Mouse (Mus musculus) heart, postnatal 14 days (tissue): Measurements from ENCODE around the gene Elovl4. TPM values are rescaled to one million over a fixed set of nuclear protein-coding genes. Genes with fewer than 3 reads are reported as not detected.

Source experiments
- DNase-seq, 2 experiments: peaks; one replicate each; pipeline ENCODE4 v3.0.0; 2021 to 2022
- intact Hi-C: fragments of 180-260 bp; cut with DNase I; formaldehyde crosslinking; loops from one replicate; pipeline ENCODE4 v1.15.1; 2025
- long read RNA-seq, 2 experiments: library from polyadenylated mRNA; stranded (forward); transcript quantifications; one replicate each; pipeline ENCODE4 v2.0.0; 2021
- total RNA-seq, 2 experiments: library from RNA; stranded (reverse); gene quantifications; 2 replicates each; pipeline ENCODE4 v1.2.3; 2021

Elovl4 gene
- under 1 TPM; 0.20 to 0.60 TPM for total RNA-seq
- long read RNA-seq, experiment 1, partial matches to known transcripts, result 0 of 1 reads
- long read RNA-seq, experiment 1, other reads (novel, unspliced or antisense), result 0 of 1 reads
- long read RNA-seq, experiment 2, result 0 reads

DNA sequence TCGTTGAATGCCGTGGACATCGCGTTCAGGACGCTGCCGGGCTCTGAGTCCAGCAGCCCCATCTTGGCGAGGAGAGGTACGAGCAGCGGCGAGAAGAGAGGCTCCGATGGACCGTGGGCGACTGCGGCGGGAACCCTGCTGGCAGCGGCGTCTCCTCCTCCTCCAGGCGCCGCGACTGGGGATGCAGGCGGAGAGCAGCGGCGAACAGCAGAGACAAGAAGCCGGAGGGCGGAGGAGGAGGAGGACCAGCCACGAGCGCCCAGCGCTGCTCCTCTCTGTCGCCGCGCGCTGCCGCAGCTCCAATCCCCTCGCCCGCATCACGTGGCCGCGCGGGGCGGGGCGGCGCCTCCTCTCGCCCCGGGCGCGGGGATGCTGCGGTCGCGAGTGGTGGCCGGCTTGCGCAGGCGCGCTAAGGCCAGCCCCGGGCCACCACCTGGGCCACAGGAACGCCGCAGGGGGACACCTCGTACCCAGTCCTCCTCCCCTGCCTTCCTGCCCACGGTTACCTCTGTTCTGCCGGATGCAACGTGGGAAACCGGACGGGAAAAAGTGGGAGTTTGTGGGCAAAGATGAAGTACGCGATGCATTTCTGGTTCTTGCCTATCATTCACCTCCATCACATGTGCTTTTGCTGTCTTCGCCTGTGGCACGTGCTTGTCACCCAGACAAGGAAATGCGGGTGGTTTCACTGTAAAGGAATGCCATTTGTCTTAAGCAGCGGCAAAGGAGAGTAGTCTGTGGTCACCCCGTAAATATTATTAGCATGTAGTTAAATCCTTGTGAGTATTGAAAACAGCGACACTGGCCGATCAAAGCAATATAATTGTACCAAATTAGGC is at the start of gene Elovl4:
Gene Elovl4, minus strand, starts transcription at position 301 of the 839 bp plus-strand sequence.
- DNase-seq, result peak; percentile 50 to 65
- intact Hi-C loops, result no loop called here

DNA sequence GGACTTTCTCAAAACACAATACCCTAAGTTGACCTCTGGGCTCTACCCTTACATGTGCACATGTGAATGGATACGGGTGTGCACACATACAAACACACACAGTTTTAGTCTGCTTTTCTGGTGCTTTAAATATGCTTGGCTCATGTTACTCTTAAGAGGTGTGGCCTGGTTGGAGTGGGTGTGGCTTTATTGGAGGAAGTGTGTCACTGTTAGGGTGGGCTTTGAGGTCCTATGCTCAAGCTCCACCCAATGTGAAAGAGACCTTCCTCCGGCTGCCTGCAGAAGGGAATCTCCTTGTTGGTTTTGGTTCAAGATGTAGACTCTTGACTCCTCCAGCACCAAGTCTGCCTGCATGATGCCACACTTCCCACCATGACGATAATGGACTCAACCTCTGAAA is 46.4 kb upstream of the Elovl4 start:
- intact Hi-C loops, result no loop called here
- DNase-seq, result no peak

DNA sequence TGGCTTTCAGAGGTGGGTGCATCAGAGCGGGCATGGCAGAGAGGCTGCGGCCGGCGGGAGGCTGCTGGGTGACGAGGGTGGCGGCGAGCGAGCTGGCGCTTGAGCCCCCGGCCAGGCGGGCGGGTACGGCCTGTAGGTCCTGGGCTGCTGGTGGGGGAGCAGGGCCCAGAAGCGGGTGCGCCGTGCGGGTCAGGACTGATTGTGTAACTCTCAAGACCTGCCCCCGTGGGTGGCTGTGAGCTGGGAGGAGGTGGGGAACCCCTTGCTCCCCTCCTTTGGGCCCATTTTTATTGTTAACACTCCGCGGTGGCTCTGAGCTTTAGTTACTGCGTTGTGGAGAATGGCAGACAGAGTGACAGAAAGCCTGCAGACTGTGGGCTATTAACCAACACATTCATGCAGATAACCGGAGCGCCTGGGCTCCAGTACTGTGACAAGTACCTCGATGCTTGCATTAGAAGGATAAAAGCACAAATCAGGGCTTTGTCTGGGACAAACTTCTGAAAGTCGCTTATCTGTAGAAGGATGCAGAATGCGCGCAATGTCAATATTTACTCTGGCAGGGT is 28.8 kb upstream of the Elovl4 start:
- DNase-seq, result no peak
- intact Hi-C loops, result no loop called here

- peak; percentile 90 to 92 for DNase-seq
- intact Hi-C loops, result no loop called here
Observed at GRCm38 (mm10) chr9:83833811-83834747, 28.0 kb upstream of the Elovl4 start, which contains the start of gene Ttk. Gene Ttk, plus strand, starts transcription at chr9:83834689.

- intact Hi-C loops, result no loop called here
- no peak for DNase-seq
Observed at GRCm38 (mm10) chr9:83831152-83831551, 25.1 kb upstream of the Elovl4 start.

DNA sequence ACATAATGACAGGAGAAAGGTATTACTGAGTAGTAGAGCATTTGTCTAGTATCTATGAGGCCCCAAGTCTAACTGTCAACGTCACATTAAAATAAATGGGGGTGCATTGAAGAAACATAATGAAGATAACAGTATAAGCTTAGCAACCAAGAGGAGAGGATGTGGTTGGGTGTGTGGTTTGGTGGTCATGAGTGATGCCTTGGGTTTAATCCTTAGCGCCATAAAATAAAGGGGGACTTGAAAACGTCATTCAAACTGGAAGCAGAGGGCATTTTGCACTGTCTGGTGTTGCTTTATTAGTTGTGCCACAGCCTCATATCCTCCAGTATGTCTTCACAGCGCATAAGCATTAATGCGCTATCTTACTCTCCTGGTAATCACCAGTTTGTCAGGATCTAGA is 23.8 kb upstream of the Elovl4 start:
- intact Hi-C loops, result no loop called here
- no peak for DNase-seq

DNA sequence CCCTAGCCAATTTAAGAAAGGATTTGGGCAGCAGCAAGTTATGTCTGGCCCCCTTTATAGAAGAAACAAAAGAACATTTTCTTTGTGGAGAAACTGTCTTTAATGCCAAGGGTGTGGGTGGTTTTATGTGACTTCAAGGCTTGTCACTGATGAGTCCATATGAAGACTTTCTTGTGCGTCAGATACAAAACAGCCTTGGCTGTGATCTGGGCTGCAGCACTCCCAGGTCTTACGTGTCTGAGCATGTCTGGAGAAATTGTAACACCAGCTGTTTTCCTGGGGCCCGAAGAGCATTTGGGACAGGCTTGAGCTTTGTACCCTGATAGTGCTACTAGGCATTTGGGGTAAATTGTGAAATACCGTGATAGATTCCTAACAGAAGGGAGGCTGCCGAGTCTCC is 16.8 kb upstream of the Elovl4 start:
- no peak for DNase-seq
- intact Hi-C loops, result no loop called here

DNA sequence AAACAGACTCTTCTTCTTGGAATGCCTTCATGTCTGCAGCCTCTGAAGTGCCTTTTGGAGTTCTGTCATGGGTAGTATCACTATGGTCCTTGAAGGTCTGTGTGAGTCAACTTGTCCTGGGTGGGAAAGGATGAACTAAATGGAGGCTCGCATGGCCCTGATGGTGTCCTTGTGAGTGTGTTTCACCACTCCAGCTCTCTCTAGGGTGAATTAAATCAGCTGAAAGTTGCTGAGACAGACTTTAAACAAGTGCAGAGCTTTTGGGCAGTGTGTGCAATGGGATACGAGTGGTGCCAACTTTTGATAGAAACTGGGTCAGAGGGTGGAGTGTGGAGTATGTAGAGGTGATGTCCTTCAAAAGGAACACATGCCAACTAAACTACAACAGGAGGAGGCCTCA is 14.9 kb upstream of the Elovl4 start:
- no peak for DNase-seq
- intact Hi-C loops, result no loop called here

DNA sequence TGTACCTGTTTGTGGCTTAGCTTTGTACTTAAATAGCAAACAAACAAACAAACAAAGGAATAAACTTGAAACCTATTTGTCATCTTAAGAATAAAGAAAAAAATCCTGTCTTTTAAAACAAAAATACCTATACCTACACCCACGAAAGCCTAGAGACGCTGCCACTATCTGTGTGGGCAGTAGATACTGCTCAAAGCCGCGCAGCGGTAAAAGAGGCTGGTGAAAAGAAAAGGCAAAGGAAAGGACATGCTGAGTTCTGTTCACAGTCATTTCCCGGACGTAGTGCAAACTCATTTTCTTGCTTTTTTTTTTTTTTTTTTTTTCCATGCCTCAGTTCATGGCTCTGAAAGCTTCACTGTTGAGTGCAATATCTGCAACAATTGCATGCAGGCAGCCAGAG is 13.1 kb upstream of the Elovl4 start:
- intact Hi-C loops, result no loop called here
- no peak for DNase-seq

GRCm38 (mm10) chr9:83807562-83807961 is 1.5 kb upstream of the Elovl4 start:
- DNase-seq, result peak; percentile 24 to 59
- intact Hi-C loops, result no loop called here

- DNase-seq, result peak in 1 of 2 experiments; percentile 1
- intact Hi-C loops, result no loop called here
Observed at GRCm38 (mm10) chr9:83805164-83805976, 707 bp downstream of the Elovl4 start.

DNA sequence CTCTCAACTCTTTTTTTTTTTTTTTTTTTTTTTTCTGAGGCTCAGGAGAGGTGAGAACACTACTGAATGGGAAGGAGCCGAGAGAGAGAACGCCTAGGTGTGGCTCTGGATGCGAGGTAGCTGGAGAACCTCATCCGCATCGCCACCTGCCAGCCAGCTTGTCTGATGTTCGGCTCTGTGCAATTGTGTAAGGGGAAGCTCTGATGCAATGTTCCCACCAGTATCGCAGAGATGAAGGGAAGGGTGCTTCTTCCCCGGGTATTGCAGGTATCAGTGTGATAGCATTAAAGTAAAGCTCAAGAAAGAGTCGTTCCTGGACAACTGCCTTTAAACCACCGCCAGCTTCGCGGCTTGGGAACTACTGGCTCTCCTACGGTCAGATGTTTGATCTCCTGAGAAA is 1.7 kb downstream of the Elovl4 start:
- no peak for DNase-seq
- intact Hi-C loops, result no loop called here

DNA sequence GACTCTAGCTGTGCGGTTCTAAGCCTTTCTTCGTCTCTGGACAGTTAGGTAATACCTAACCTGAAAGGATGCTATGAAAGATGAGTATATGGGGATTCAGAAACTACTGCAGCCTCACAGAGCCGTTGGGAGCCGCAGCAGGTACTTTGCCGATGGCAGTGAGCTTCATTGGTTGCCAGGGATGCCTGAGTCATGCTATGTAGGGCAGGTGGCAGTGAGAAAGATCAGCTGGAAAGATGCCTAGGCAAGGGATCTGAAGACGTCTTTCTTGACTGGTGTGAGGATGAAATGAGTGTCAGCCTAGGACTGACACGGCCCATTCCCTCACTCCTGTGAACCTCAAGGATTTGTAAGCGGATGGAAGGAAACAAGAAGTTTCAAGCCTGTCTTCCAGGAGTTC is 8.2 kb downstream of the Elovl4 start:
- intact Hi-C loops, result no loop called here
- no peak for DNase-seq

GRCm38 (mm10) chr9:83796875-83797274 is 9.2 kb downstream of the Elovl4 start:
- intact Hi-C loops, result no loop called here
- no peak for DNase-seq

- intact Hi-C loops, result no loop called here
- no peak for DNase-seq
Observed at GRCm38 (mm10) chr9:83789326-83789725, 16.8 kb downstream of the Elovl4 start.

- DNase-seq, result no peak
- intact Hi-C loops, result no loop called here
Observed at GRCm38 (mm10) chr9:83785501-83785900, 20.6 kb downstream of the Elovl4 start.

GRCm38 (mm10) chr9:83778317-83778960 is 27.6 kb downstream of the Elovl4 start:
- intact Hi-C loops, result no loop called here
- no peak for DNase-seq

DNA sequence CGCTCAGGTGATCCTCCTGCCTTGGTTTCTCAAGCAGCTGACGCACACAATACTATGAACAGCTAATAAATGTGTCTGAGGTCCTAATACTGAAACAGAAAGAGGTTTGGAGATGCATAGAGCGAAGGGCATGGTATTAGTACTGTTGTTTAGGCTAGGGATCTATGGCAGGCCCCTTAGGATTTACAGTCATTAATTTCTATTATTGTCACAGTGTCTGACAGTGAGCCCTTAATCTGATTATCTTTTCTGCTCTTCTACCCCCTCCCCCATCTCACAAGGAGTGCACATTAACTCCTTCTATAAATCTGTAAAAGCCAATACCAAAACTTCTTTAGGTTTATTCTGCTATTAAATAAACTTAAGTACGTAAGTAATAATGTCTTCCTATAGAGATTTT is 44.8 kb downstream of the Elovl4 start:
- DNase-seq, result no peak
- intact Hi-C loops, result no loop called here

GRCm38 (mm10) chr9:83731877-83732276 is 74.2 kb downstream of the Elovl4 start:
- intact Hi-C loops, result no loop called here
- no peak for DNase-seq
